Mouse (Mus musculus): Measurements from ENCODE around the gene Lca5. TPM values are rescaled to one million over a fixed set of nuclear protein-coding genes. Genes with fewer than 3 reads are reported as not detected.
A peak's percentile ranks its signal among the peaks of the same experiment; 100 is the strongest.

The Lca5 gene
- polyA plus RNA-seq, 1 experiment from 2014 or later: 27.0 TPM

DNA sequence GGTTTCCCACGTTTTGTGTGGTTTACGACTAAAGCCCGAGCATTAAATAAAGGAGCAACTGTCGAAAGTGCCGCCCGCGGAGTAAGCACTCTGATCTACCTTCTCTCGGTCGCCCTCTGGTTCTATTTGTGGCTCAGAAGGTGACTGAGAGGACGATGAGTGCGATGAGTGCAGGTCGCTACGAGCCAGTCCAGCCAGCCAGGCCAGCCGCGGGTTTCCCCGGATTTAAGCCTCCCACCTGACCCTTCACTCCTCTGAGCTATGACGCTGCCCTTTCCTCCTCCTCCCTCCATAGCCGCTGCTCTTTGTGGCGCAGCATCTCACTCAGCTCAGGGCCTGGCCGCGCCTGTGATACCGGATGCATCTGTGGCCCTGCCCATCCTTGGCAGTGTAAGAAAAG is 6.8 kb upstream of the Lca5 start:
- H3K4me2 ChIP-seq (replicated peaks; ENCODE audit: low read depth, low read length): peak overlapping the region; percentile 38
- no peaks in the 10 kb centered on the region for H3K27me3 ChIP-seq (ENCODE audit: control insufficient read depth, insufficient read depth, low read length)
- no peak overlapping the region for H3K27ac ChIP-seq (ENCODE audit: low read depth, low read length)
- H3K9ac ChIP-seq (ENCODE audit: low read depth, low read length): peak overlapping the region; percentile 47; the same call in 1 of the 2 replicates
- ATAC-seq (ENCODE audit: low FRiP score, low TSS enrichment): peak; percentile 88
- peak overlapping the region; percentile 31 for H3K4me3 ChIP-seq (ENCODE audit: low read length)
- no peaks in the 10 kb centered on the region for H3K36me3 ChIP-seq (ENCODE audit: control insufficient read depth, insufficient read depth, low read length)
- H3K4me1 ChIP-seq (ENCODE audit: control insufficient read depth, insufficient read depth, low read length): no peaks in the 10 kb centered on the region
- 1% methylated on average over 22 of the region's 22 CpGs for WGBS
- no peaks in the 10 kb centered on the region for H3K9me3 ChIP-seq (ENCODE audit: control insufficient read depth, low read length)

DNA sequence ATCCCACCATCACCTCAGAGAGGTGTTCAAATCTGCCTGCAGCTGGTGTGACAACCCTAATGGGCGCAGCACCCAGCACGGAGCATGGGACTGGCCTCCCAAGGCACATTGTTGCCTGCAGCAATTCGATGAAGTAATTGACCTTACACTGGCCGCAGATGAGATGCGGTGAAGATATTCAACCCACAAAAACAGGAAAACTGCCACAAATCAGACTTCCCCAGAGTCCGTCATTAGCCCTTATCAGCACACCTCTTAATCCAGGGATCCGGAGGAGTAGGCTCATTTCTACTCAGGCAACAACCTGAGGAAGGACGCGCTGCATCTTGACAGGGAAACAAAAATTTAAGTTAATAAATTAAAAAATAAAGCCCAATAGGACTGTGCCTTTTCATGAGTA is 6.2 kb upstream of the Lca5 start:
- Histone ChIP-seq H3K4me3 (ENCODE audit: low read length) (peak overlapping the region; percentile 31; the same call in 1 of the 2 replicates), H3K9ac (ENCODE audit: low read depth, low read length) (peak overlapping the region; percentile 47; the same call in 1 of the 2 replicates), H3K4me1 (ENCODE audit: control insufficient read depth, insufficient read depth, low read length) (no peaks in the 10 kb centered on the region), H3K27me3 (ENCODE audit: control insufficient read depth, insufficient read depth, low read length) (no peaks in the 10 kb centered on the region), H3K4me2 (replicated peaks; ENCODE audit: low read depth, low read length) (peak overlapping the region; percentile 38), H3K9me3 (ENCODE audit: control insufficient read depth, low read length) (no peaks in the 10 kb centered on the region), H3K27ac (ENCODE audit: low read depth, low read length) (no peak overlapping the region), H3K36me3 (ENCODE audit: control insufficient read depth, insufficient read depth, low read length) (no peaks in the 10 kb centered on the region)
- WGBS: 60% methylated on average over 9 of the region's 9 CpGs
- no peak for ATAC-seq (ENCODE audit: low FRiP score, low TSS enrichment)

DNA sequence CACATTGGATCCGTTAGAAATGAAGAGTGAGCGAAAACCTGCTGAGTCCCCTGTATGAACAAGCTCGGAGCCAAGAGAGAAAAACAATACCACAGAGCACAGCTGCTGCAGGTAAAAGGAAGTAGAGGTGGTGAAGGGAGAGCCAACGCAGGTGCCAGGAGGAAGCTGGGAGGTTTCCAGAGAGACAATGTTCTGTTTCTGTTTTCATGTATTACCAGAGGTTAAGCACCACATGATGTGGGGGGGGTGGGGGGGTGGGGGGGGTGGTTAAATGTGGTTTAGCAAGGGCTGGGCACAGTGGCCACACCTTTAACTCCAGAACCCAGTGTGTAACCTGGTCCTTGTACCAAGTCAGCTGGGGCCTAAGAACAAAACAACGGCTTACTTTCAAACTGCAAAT is 3.3 kb downstream of the Lca5 start:
- H3K9me3 ChIP-seq (ENCODE audit: control insufficient read depth, low read length): no peaks in the 10 kb centered on the region
- ATAC-seq (ENCODE audit: low FRiP score, low TSS enrichment): no peak
- 89% methylated on average over 5 of the region's 5 CpGs for WGBS
- no peak overlapping the region for H3K27ac ChIP-seq (ENCODE audit: low read depth, low read length)
- no peaks in the 10 kb centered on the region for H3K4me1 ChIP-seq (ENCODE audit: control insufficient read depth, insufficient read depth, low read length)
- no peaks in the 10 kb centered on the region for H3K36me3 ChIP-seq (ENCODE audit: control insufficient read depth, insufficient read depth, low read length)
- H3K9ac ChIP-seq (ENCODE audit: low read depth, low read length): no peak overlapping the region
- H3K27me3 ChIP-seq (ENCODE audit: control insufficient read depth, insufficient read depth, low read length): no peaks in the 10 kb centered on the region
- H3K4me2 ChIP-seq (replicated peaks; ENCODE audit: low read depth, low read length): no peak overlapping the region
- no peak overlapping the region for H3K4me3 ChIP-seq (ENCODE audit: low read length)

DNA sequence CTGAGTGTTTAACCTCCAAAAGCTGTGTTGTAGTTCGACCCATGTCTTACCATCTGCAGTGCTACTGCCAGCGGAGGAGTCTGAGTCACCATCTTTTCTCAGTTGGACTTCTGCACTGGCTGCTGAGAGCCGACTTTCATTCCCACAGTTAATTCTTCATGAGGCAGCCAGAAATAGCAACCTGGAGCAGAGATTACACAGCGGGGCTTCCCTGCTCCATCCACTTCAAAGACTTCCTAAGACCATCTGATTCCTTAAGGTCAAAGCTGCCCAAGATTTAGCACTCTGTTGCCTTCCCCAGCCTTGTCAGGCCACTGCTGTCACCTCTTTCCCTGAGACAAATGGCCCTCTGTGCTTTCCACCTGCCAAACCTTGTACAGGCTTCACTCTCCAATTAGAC is 6.4 kb downstream of the Lca5 start:
- Histone ChIP-seq H3K4me2 (replicated peaks; ENCODE audit: low read depth, low read length) (no peak overlapping the region), H3K36me3 (ENCODE audit: control insufficient read depth, insufficient read depth, low read length) (peaks cover 6% of the 10 kb centered on the region; the same call in 1 of the 2 replicates), H3K4me1 (ENCODE audit: control insufficient read depth, insufficient read depth, low read length) (no peaks in the 10 kb centered on the region), H3K27ac (ENCODE audit: low read depth, low read length) (no peak overlapping the region), H3K9ac (ENCODE audit: low read depth, low read length) (no peak overlapping the region), H3K9me3 (ENCODE audit: control insufficient read depth, low read length) (no peaks in the 10 kb centered on the region), H3K4me3 (ENCODE audit: low read length) (no peak overlapping the region), H3K27me3 (ENCODE audit: control insufficient read depth, insufficient read depth, low read length) (no peaks in the 10 kb centered on the region)
- 38% methylated on average over 4 of the region's 4 CpGs for WGBS
- ATAC-seq (ENCODE audit: low FRiP score, low TSS enrichment): no peak

DNA sequence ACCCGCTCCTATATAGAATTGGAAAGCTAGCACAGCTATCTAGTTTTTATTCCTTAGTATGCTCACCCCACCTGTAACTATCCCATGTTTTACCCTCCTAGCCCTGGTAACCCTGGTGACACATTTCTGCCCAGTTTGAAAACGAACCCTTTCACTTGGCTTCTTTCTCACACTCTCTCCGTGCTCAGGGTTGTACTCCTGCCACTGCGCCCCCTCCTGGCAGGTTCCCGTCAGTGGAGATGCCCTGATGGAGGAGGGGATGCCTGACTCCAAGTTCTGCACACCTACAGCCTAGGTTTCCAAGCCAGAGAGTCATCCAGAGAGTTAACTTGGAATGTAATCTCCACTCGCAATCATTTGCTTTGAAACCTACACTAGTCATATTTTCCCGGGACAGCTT is 7.3 kb downstream of the Lca5 start:
- no peak for ATAC-seq (ENCODE audit: low FRiP score, low TSS enrichment)
- no peak overlapping the region for H3K4me3 ChIP-seq (ENCODE audit: low read length)
- H3K36me3 ChIP-seq (ENCODE audit: control insufficient read depth, insufficient read depth, low read length): peaks cover 6% of the 10 kb centered on the region; the same call in 1 of the 2 replicates
- no peak overlapping the region for H3K4me2 ChIP-seq (replicated peaks; ENCODE audit: low read depth, low read length)
- 70% methylated on average over 7 of the region's 7 CpGs for WGBS
- H3K27me3 ChIP-seq (ENCODE audit: control insufficient read depth, insufficient read depth, low read length): no peaks in the 10 kb centered on the region
- no peak overlapping the region for H3K27ac ChIP-seq (ENCODE audit: low read depth, low read length)
- no peak overlapping the region for H3K9ac ChIP-seq (ENCODE audit: low read depth, low read length)
- H3K4me1 ChIP-seq (ENCODE audit: control insufficient read depth, insufficient read depth, low read length): no peaks in the 10 kb centered on the region
- no peaks in the 10 kb centered on the region for H3K9me3 ChIP-seq (ENCODE audit: control insufficient read depth, low read length)

DNA sequence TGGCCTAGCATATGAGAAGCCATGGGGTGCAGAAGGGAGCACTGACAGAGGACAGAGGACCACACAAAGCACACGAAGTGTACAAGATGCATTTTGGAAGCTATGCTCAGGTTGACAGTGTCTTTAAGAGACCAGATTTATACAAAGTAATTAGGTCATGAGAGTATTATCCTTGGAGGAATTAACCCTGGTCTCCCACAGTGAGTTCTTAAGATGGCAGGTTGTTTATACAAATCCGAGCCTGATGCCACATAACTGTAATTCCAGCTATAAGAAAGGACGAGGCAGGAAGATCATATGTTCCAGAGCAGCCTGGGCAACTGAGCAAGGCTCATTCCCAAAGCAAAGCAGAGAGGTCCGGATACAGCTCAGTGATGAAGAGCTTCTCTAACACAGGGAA is 13.0 kb downstream of the Lca5 start:
- ATAC-seq (ENCODE audit: low FRiP score, low TSS enrichment): no peak
- Histone ChIP-seq H3K36me3 (ENCODE audit: control insufficient read depth, insufficient read depth, low read length) (peaks cover 21% of the 10 kb centered on the region; the same call in 1 of the 2 replicates), H3K9me3 (ENCODE audit: control insufficient read depth, low read length) (no peaks in the 10 kb centered on the region), H3K4me3 (ENCODE audit: low read length) (no peak overlapping the region), H3K27ac (ENCODE audit: low read depth, low read length) (no peak overlapping the region), H3K4me2 (replicated peaks; ENCODE audit: low read depth, low read length) (no peak overlapping the region), H3K9ac (ENCODE audit: low read depth, low read length) (no peak overlapping the region), H3K27me3 (ENCODE audit: control insufficient read depth, insufficient read depth, low read length) (no peaks in the 10 kb centered on the region), H3K4me1 (ENCODE audit: control insufficient read depth, insufficient read depth, low read length) (no peaks in the 10 kb centered on the region)
- WGBS: 81% methylated on average over 4 of the region's 4 CpGs

DNA sequence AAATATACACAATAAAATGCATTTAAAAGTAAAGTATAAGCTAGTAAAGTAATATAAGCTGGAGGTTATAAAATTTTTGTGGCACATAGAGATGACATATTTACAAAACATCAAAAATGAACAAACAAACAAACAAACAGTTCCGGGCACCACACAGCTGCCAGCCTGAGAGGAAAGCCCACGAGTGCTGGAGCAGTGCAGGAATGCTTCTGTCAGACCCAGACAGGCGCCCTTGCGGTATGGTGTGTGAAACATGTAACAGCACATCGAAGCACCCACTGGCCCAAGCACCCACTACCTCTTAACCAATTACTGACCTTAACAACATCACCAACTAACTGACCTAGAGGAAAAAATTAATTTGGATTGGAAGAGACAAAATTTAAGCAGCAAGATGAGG is 22.0 kb downstream of the Lca5 start:
- Histone ChIP-seq H3K4me3 (ENCODE audit: low read length) (no peak overlapping the region), H3K9me3 (ENCODE audit: control insufficient read depth, low read length) (peaks cover 5% of the 10 kb centered on the region; the same call in 1 of the 2 replicates), H3K4me2 (replicated peaks; ENCODE audit: low read depth, low read length) (no peak overlapping the region), H3K27me3 (ENCODE audit: control insufficient read depth, insufficient read depth, low read length) (no peaks in the 10 kb centered on the region), H3K27ac (ENCODE audit: low read depth, low read length) (no peak overlapping the region), H3K9ac (ENCODE audit: low read depth, low read length) (no peak overlapping the region), H3K36me3 (ENCODE audit: control insufficient read depth, insufficient read depth, low read length) (peaks cover 25% of the 10 kb centered on the region; the same call in 1 of the 2 replicates), H3K4me1 (ENCODE audit: control insufficient read depth, insufficient read depth, low read length) (no peaks in the 10 kb centered on the region)
- 87% methylated on average over 5 of the region's 5 CpGs for WGBS
- ATAC-seq (ENCODE audit: low FRiP score, low TSS enrichment): no peak

DNA sequence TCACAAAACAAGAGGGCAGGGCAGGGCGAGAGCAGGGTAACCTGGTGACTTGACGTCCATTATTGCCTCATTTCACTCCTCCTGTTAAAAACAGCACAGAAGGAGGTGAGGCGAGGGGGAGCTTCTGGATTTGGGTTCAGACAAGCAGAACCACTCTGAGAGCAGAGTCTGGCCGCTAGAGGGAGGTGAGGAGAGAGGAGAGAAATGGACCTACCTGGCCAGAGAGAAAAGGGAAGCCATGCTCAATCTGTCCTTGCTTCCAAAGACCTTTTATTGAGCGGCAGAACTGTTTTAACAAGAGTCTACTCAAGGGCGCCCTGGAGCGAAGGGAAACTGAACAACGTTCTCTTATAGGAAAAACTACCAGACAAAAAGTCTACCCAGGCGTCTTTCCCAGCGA is 27.9 kb downstream of the Lca5 start:
- Histone ChIP-seq H3K9ac (ENCODE audit: low read depth, low read length) (no peak overlapping the region), H3K27me3 (ENCODE audit: control insufficient read depth, insufficient read depth, low read length) (no peaks in the 10 kb centered on the region), H3K27ac (ENCODE audit: low read depth, low read length) (no peak overlapping the region), H3K36me3 (ENCODE audit: control insufficient read depth, insufficient read depth, low read length) (peaks cover 10% of the 10 kb centered on the region; the same call in 1 of the 2 replicates), H3K4me2 (replicated peaks; ENCODE audit: low read depth, low read length) (no peak overlapping the region), H3K9me3 (ENCODE audit: control insufficient read depth, low read length) (peaks cover 5% of the 10 kb centered on the region; the same call in 1 of the 2 replicates), H3K4me3 (ENCODE audit: low read length) (no peak overlapping the region), H3K4me1 (ENCODE audit: control insufficient read depth, insufficient read depth, low read length) (no peaks in the 10 kb centered on the region)
- ATAC-seq (ENCODE audit: low FRiP score, low TSS enrichment): no peak
- WGBS: 75% methylated on average over 10 of the region's 10 CpGs

DNA sequence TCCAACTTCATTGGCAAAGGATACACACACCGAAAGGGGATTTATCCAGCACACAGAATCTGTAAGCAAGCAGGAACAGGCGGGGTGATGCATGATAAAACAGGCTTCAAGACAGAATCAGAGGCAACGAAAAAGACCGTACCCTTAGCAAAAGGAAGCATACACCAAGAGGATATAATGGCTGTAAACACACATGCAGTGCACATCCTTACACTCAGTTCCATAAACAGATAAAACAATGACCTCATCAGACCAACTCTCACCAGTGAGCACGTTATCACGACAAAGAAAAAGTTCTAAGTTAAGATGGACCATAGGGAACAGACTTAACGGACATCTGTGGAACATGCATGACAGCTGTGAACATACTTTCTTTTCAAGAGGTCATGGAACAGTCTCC is 35.8 kb downstream of the Lca5 start:
- no peak overlapping the region for H3K4me2 ChIP-seq (replicated peaks; ENCODE audit: low read depth, low read length)
- H3K36me3 ChIP-seq (ENCODE audit: control insufficient read depth, insufficient read depth, low read length): peaks cover 10% of the 10 kb centered on the region; the same call in 1 of the 2 replicates
- no peak overlapping the region for H3K9ac ChIP-seq (ENCODE audit: low read depth, low read length)
- no peaks in the 10 kb centered on the region for H3K27me3 ChIP-seq (ENCODE audit: control insufficient read depth, insufficient read depth, low read length)
- no peak overlapping the region for H3K4me3 ChIP-seq (ENCODE audit: low read length)
- no peak overlapping the region for H3K27ac ChIP-seq (ENCODE audit: low read depth, low read length)
- H3K9me3 ChIP-seq (ENCODE audit: control insufficient read depth, low read length): no peaks in the 10 kb centered on the region
- no peak for ATAC-seq (ENCODE audit: low FRiP score, low TSS enrichment)
- WGBS: 86% methylated on average over 7 of the region's 7 CpGs
- 0 out of 2 replicates have a peak, but pooled peaks cover 8% of the 10 kb centered on the region for H3K4me1 ChIP-seq (ENCODE audit: control insufficient read depth, insufficient read depth, low read length)
